Mouse (Mus musculus): ENCODE data around the gene Hmgxb4.

Gene Hmgxb4

GRCm38 (mm10) chr8:75018274-75018972, 25.3 kb downstream of the Hmgxb4 start:
- no peak for DNase-seq (ENCODE audit: low read depth, low spot score)

GRCm38 (mm10) chr8:75023660-75024316, 30.6 kb downstream of the Hmgxb4 start:
- no peak for DNase-seq (ENCODE audit: low read depth, low spot score)

GRCm38 (mm10) chr8:75025809-75026208, 32.7 kb downstream of the Hmgxb4 start:
- no peak for DNase-seq (ENCODE audit: low read depth, low spot score)

GRCm38 (mm10) chr8:75030453-75031024, 37.4 kb downstream of the Hmgxb4 start:
- no peak for DNase-seq (ENCODE audit: low read depth, low spot score)

GRCm38 (mm10) chr8:75032961-75033360, 39.8 kb downstream of the Hmgxb4 start:
- DNase-seq (ENCODE audit: low read depth, low spot score), result no peak

- peak; percentile 98 for DNase-seq (ENCODE audit: low read depth, low spot score)
Observed at GRCm38 (mm10) chr8:75033511-75034243, 40.5 kb downstream of the Hmgxb4 start, which contains the start of gene Tom1. Gene Tom1, plus strand, starts transcription at chr8:75033705.

GRCm38 (mm10) chr8:75034285-75034684, 41.1 kb downstream of the Hmgxb4 start:
- no peak for DNase-seq (ENCODE audit: low read depth, low spot score)

- no peak for DNase-seq (ENCODE audit: low read depth, low spot score)
Observed at GRCm38 (mm10) chr8:75035640-75036039, 42.5 kb downstream of the Hmgxb4 start.

- DNase-seq (ENCODE audit: low read depth, low spot score), result no peak
Observed at GRCm38 (mm10) chr8:75038497-75038896, 45.3 kb downstream of the Hmgxb4 start.

- DNase-seq (ENCODE audit: low read depth, low spot score), result no peak
Observed at GRCm38 (mm10) chr8:75039754-75040153, 46.6 kb downstream of the Hmgxb4 start.

- no peak for DNase-seq (ENCODE audit: low read depth, low spot score)
Observed at GRCm38 (mm10) chr8:75042171-75042570, 49.0 kb downstream of the Hmgxb4 start.

GRCm38 (mm10) chr8:75042974-75043373, 49.8 kb downstream of the Hmgxb4 start:
- no peak for DNase-seq (ENCODE audit: low read depth, low spot score)

GRCm38 (mm10) chr8:75046303-75046702, 53.1 kb downstream of the Hmgxb4 start:
- no peak for DNase-seq (ENCODE audit: low read depth, low spot score)

- no peak for DNase-seq (ENCODE audit: low read depth, low spot score)
Observed at GRCm38 (mm10) chr8:75047784-75048183, 54.6 kb downstream of the Hmgxb4 start.

GRCm38 (mm10) chr8:75053342-75053741, 60.2 kb downstream of the Hmgxb4 start:
- DNase-seq (ENCODE audit: low read depth, low spot score), result no peak

GRCm38 (mm10) chr8:75055673-75056072, 62.5 kb downstream of the Hmgxb4 start:
- no peak for DNase-seq (ENCODE audit: low read depth, low spot score)

- DNase-seq (ENCODE audit: low read depth, low spot score), result no peak
Observed at GRCm38 (mm10) chr8:75060022-75060421, 66.9 kb downstream of the Hmgxb4 start.

GRCm38 (mm10) chr8:75060815-75061214, 67.7 kb downstream of the Hmgxb4 start:
- no peak for DNase-seq (ENCODE audit: low read depth, low spot score)

- DNase-seq (ENCODE audit: low read depth, low spot score), result no peak
Observed at GRCm38 (mm10) chr8:75063290-75063689, 70.1 kb downstream of the Hmgxb4 start.

GRCm38 (mm10) chr8:75064790-75065189, 71.6 kb downstream of the Hmgxb4 start:
- no peak for DNase-seq (ENCODE audit: low read depth, low spot score)

- no peak for DNase-seq (ENCODE audit: low read depth, low spot score)
Observed at GRCm38 (mm10) chr8:75067287-75067686, 74.1 kb downstream of the Hmgxb4 start.

- DNase-seq (ENCODE audit: low read depth, low spot score), result no peak
Observed at GRCm38 (mm10) chr8:75070297-75070696, 77.1 kb downstream of the Hmgxb4 start.

Measured in CD4-positive helper T cell, adult 2 months (primary cell).